8 mouse cellular contexts compared by ENCODE assay signal in genomic region chr7:35686756-35687155, GRCm38 (mm10). TPM values are rescaled to one million over a fixed set of nuclear protein-coding genes. Genes with fewer than 3 reads are reported as not detected.
DNase-seq lines count a peak whose midpoint lies in the region; ATAC-seq lines count a peak whose summit lies in the region.

No protein-coding gene starts in this region.

- WGBS in liver, embryonic 13.5 days (ENCODE audit: insufficient replicate concordance): 21% methylated on average over 13 of the region's 13 CpGs
- WGBS in neural tube, embryonic 13.5 days: 24% methylated on average over 13 of the region's 13 CpGs

- no peaks in the 10 kb centered on the region for H3K27me3 ChIP-seq in liver, embryonic 13.5 days
- no peaks in the 10 kb centered on the region for H3K27me3 ChIP-seq in neural tube, embryonic 13.5 days

- H3K9me3 ChIP-seq in liver, embryonic 13.5 days (replicated peaks): no peaks in the 10 kb centered on the region
- no peaks in the 10 kb centered on the region for H3K9me3 ChIP-seq in neural tube, embryonic 13.5 days

- H3K4me3 ChIP-seq in liver, embryonic 13.5 days (replicated peaks): peak overlapping the region; percentile 5; the same call in 1 of the 2 replicates
- no peak overlapping the region for H3K4me3 ChIP-seq in neural tube, embryonic 13.5 days

- H3K36me3 ChIP-seq in liver, embryonic 13.5 days: peaks cover 5% of the 10 kb centered on the region; the same call in 1 of the 2 replicates
- peaks cover 21% of the 10 kb centered on the region for H3K36me3 ChIP-seq in neural tube, embryonic 13.5 days

- H3K4me2 ChIP-seq in liver, embryonic 13.5 days: peak overlapping the region; percentile 43
- H3K4me2 ChIP-seq in neural tube, embryonic 13.5 days: peak overlapping the region; percentile 15; the same call in 1 of the 2 replicates

- H3K4me1 ChIP-seq in liver, embryonic 13.5 days (replicated peaks): peaks cover 18% of the 10 kb centered on the region
- peaks cover 35% of the 10 kb centered on the region for H3K4me1 ChIP-seq in neural tube, embryonic 13.5 days (replicated peaks)

- no peak for ATAC-seq in liver, embryonic 13.5 days (ENCODE audit: low read depth)
- no peak for ATAC-seq in neural tube, embryonic 13.5 days (ENCODE audit: low read depth)

- DNase-seq in A20 (ENCODE audit: low read depth, low spot score): peak; percentile 37
- peak; percentile 73 for DNase-seq in adrenal gland, adult 2 months
- peak; percentile 73 for DNase-seq in embryo, embryonic 10.5 days (ENCODE audit: low spot score)
- DNase-seq in heart, adult 8-10 months (ENCODE audit: low spot score): peak; percentile 38
- DNase-seq in kidney, adult 8-10 months: peak; percentile 14 to 46
- DNase-seq in liver, embryonic 13.5 days: peak; percentile 19
- DNase-seq in thymus, postnatal 14 days: peak; percentile 54

- H3K9ac ChIP-seq in liver, embryonic 13.5 days: no peak overlapping the region
- H3K9ac ChIP-seq in neural tube, embryonic 13.5 days: no peak overlapping the region

- H3K27ac ChIP-seq in liver, embryonic 13.5 days: no peak overlapping the region
- H3K27ac ChIP-seq in neural tube, embryonic 13.5 days (replicated peaks): no peak overlapping the region; the same call in 1 of the 2 replicates

RNA-seq across cellular contexts. Expression of gene Pdcd5, which starts 39.4 kb away (rescaled TPM):
- 10 to 100 TPM; 87.1 to 88.8 TPM for total RNA-seq in adrenal gland, adult 2 months (2021)
- 21.2 and 21.3 TPM in 2 replicates for polyA plus RNA-seq in adrenal gland, adult 2 months (2012; rRNA removed)
- total RNA-seq in heart, adult 8-10 months (2022): 100 to 1,000 TPM in 1 of 4 experiments, 10 to 100 TPM in 3; 67.2 to 104 (median 89.7) TPM
- 167 and 169 TPM in 2 replicates for polyA plus RNA-seq in liver, embryonic 13.5 days (2015; fragmentation: Nextera tagmentation; extraction: Ambion mirVana)
- polyA plus RNA-seq in neural tube, embryonic 13.5 days (2015; fragmentation: Nextera tagmentation; extraction: Ambion mirVana): 280 and 305 TPM in 2 replicates

Comparison
In these comparisons a context has a peak if more than half of its experiments do, and no peak if none do; other contexts are left out.
1. DNase-seq: peak in every context shown above with its lines; median percentile 73 in adrenal gland, adult 2 months; 73 in embryo, embryonic 10.5 days; 54 in thymus, postnatal 14 days; 38 in heart, adult 8-10 months; 37 in A20; 30 in kidney, adult 8-10 months; 19 in liver, embryonic 13.5 days.